Mouse (Mus musculus): ENCODE measurements around the gene Dynlt1c. TPM values are rescaled to one million over a fixed set of nuclear protein-coding genes. Genes with fewer than 3 reads are reported as not detected.
A peak's percentile ranks its signal among the peaks of the same experiment; 100 is the strongest.
"Not testable (repeated sequence)": the region's sequence is repeated elsewhere in the genome, so short reads cannot be mapped to it uniquely, and the experiment has no call there.

The Dynlt1c gene
- polyA plus RNA-seq, 1 experiment from 2014 or later = 12.6 TPM

DNA sequence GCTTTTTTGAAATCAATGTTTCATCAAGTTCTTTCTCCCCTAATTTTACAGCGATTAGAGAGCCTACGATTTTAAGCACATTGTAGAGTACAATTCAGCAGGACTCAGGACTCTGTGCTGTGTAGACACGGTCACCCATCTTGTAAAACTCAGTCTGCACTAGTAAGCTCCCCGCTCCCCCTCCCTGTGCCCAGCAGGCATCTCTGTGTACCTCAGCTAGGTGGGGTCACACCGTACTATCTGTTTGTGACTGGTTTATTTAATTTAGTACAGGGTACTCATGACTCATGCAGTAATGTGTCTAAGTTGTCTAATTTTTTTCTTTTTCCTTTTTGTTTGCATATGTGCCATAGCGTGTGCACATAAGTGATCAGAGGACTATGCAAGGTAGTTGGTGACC is 31.4 kb downstream of the Dynlt1c start:
- H3K27ac ChIP-seq (replicated peaks); DNase-seq (ENCODE audit: low spot score); H3K4me2 ChIP-seq (replicated peaks; ENCODE audit: low read depth); H3K36me3 ChIP-seq (ENCODE audit: control insufficient read depth, insufficient read depth, low read length); H3K9ac ChIP-seq (ENCODE audit: low read length); H3K4me3 ChIP-seq (ENCODE audit: low read depth, low read length); H3K9me3 ChIP-seq (ENCODE audit: control insufficient read depth, low read length); H3K4me1 ChIP-seq (replicated peaks; ENCODE audit: control insufficient read depth, insufficient read depth); H3K27me3 ChIP-seq (ENCODE audit: control insufficient read depth, insufficient read depth, low read length): not testable (repeated sequence)
- WGBS = 76% methylated on average over 6 of the region's 6 CpGs
- peak; percentile 58; the same call in 1 of the 2 replicates for ATAC-seq (ENCODE audit: low FRiP score, low TSS enrichment)

DNA sequence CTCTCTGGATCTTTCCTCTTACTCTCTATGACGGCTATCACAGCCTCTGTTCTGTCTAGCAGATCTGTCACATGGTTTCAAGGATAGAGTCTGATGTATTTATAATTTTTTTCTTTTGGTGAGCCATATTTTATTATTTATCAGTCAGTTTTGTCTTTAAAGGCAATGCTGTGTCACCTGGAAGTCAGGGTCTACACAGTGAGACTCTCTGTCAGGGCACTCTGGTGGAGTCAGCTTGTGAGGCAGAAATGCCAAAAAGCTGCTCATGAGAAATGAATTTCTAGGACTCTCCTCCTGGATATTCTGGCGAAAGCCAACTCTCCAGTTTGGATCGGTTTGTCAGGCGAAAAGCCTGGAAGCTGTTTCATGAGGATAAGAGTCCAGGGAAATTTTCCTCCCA is 34.3 kb downstream of the Dynlt1c start:
- not testable (repeated sequence) for H3K4me3 ChIP-seq (ENCODE audit: low read depth, low read length); ATAC-seq (ENCODE audit: low FRiP score, low TSS enrichment); H3K27ac ChIP-seq (replicated peaks); H3K36me3 ChIP-seq (ENCODE audit: control insufficient read depth, insufficient read depth, low read length); H3K27me3 ChIP-seq (ENCODE audit: control insufficient read depth, insufficient read depth, low read length); H3K4me2 ChIP-seq (replicated peaks; ENCODE audit: low read depth); H3K4me1 ChIP-seq (replicated peaks; ENCODE audit: control insufficient read depth, insufficient read depth); H3K9ac ChIP-seq (ENCODE audit: low read length); H3K9me3 ChIP-seq (ENCODE audit: control insufficient read depth, low read length); DNase-seq (ENCODE audit: low spot score)
- WGBS = 90% methylated on average over 1 of the region's 4 CpGs

DNA sequence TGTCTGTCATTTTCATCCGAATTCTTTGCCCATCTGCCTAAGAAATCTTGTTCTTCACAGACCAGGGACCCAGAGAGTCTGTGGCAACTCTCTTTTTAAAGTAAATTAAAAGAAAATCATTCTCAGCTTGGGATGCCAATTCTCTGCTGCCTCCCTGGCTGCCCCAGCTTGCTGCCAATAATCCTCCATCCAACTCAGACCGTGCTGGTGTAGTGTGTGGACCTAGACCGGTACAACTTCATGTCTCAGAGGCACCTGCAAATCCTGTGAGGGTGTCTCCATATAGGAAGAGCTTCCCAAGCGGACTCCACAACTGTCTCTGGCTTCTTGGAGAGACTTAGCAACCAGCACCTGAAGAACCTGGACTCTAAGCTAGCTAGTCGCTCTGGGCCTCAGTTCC is 35.4 kb downstream of the Dynlt1c start:
- H3K36me3 ChIP-seq (ENCODE audit: control insufficient read depth, insufficient read depth, low read length) = no peaks in the 10 kb centered on the region
- no peaks in the 10 kb centered on the region for H3K27me3 ChIP-seq (ENCODE audit: control insufficient read depth, insufficient read depth, low read length)
- no peak overlapping the region for H3K9ac ChIP-seq (ENCODE audit: low read length)
- 79% methylated on average over 5 of the region's 5 CpGs for WGBS
- H3K27ac ChIP-seq (replicated peaks) = no peak overlapping the region
- ATAC-seq (ENCODE audit: low FRiP score, low TSS enrichment) = no peak
- no peak overlapping the region for H3K4me3 ChIP-seq (ENCODE audit: low read depth, low read length)
- no peaks in the 10 kb centered on the region for H3K9me3 ChIP-seq (ENCODE audit: control insufficient read depth, low read length)
- TF ChIP-seq EP300 (optimal IDR thresholded peaks at IDR 0.05) (no peak), CTCF (IDR thresholded peaks at IDR 0.05; ENCODE audit: low read depth) (no peak)
- H3K4me1 ChIP-seq (replicated peaks; ENCODE audit: control insufficient read depth, insufficient read depth) = no peaks in the 10 kb centered on the region
- DNase-seq (ENCODE audit: low spot score) = no peak
- no peak overlapping the region for H3K4me2 ChIP-seq (replicated peaks; ENCODE audit: low read depth)

DNA sequence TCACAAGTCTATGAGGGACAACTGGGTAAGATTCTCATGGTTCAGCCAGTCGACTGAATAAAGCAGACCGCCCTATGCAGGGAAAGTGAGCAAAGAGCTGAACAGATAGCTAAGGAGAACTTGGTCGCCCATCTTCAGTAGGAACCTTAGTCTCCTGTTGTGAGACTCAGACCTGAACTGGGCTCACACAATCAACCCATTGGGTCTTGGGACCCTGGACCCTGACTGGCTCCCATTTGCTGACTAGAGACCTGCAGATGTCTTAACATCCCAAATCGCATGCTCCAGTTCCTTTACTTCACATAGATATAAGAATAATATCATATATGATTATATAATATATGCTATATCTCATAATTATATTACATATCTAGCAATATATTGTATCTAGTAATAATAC is 36.0 kb downstream of the Dynlt1c start:
- H3K27me3 ChIP-seq (ENCODE audit: control insufficient read depth, insufficient read depth, low read length); H3K9me3 ChIP-seq (ENCODE audit: control insufficient read depth, low read length); H3K4me3 ChIP-seq (ENCODE audit: low read depth, low read length); H3K27ac ChIP-seq (replicated peaks); ATAC-seq (ENCODE audit: low FRiP score, low TSS enrichment); H3K4me1 ChIP-seq (replicated peaks; ENCODE audit: control insufficient read depth, insufficient read depth); H3K36me3 ChIP-seq (ENCODE audit: control insufficient read depth, insufficient read depth, low read length); H3K4me2 ChIP-seq (replicated peaks; ENCODE audit: low read depth); H3K9ac ChIP-seq (ENCODE audit: low read length); DNase-seq (ENCODE audit: low spot score): not testable (repeated sequence)
- WGBS = 93% methylated on average over 3 of the region's 4 CpGs

DNA sequence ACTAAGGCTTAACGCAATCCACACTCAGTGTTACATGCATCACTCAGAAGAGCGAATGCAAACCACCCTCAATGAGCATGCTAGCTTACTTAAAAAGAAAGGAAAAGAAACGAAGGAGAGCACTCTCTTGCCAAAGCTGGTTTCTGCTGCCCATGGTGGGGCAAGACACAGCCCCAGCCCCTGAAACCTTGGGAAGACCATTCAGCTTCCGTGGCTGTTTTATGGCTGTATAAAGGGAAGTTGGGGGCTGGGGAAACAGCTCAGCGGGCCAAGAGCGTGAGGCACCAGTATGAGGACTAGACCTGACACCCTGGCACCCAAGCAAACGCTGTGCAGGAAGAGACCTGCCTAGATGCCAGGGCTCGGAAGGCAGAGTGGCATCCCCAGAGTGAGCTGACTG is 37.0 kb downstream of the Dynlt1c start:
- ATAC-seq (ENCODE audit: low FRiP score, low TSS enrichment); H3K4me1 ChIP-seq (replicated peaks; ENCODE audit: control insufficient read depth, insufficient read depth); H3K9ac ChIP-seq (ENCODE audit: low read length); H3K36me3 ChIP-seq (ENCODE audit: control insufficient read depth, insufficient read depth, low read length); H3K27me3 ChIP-seq (ENCODE audit: control insufficient read depth, insufficient read depth, low read length); H3K9me3 ChIP-seq (ENCODE audit: control insufficient read depth, low read length); H3K27ac ChIP-seq (replicated peaks); DNase-seq (ENCODE audit: low spot score); H3K4me2 ChIP-seq (replicated peaks; ENCODE audit: low read depth); H3K4me3 ChIP-seq (ENCODE audit: low read depth, low read length): not testable (repeated sequence)
- WGBS = 82% methylated on average over 8 of the region's 8 CpGs

DNA sequence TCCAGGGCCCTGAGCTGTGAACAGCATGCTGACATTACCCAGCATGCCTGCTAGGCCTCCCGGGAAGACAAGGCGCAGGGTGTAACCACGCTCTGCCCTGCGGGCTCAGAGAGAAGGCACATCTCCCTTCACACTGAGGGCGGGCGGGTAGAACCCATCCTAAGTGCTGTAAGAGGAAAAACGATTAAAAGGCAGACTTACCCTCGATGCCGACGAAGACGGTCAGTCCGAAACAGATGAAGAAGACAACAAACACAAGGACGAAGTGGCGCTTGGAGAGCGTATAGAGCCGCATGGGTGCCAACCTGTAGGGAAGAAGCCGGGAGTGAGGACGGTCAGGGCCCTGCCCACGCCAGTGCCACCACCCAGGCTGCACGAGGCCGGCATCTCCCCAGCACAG is 38.0 kb downstream of the Dynlt1c start:
- not testable (repeated sequence) for H3K36me3 ChIP-seq (ENCODE audit: control insufficient read depth, insufficient read depth, low read length); H3K9ac ChIP-seq (ENCODE audit: low read length); H3K27me3 ChIP-seq (ENCODE audit: control insufficient read depth, insufficient read depth, low read length); ATAC-seq (ENCODE audit: low FRiP score, low TSS enrichment); DNase-seq (ENCODE audit: low spot score); H3K27ac ChIP-seq (replicated peaks); H3K4me3 ChIP-seq (ENCODE audit: low read depth, low read length); H3K4me2 ChIP-seq (replicated peaks; ENCODE audit: low read depth); H3K9me3 ChIP-seq (ENCODE audit: control insufficient read depth, low read length); H3K4me1 ChIP-seq (replicated peaks; ENCODE audit: control insufficient read depth, insufficient read depth)
- 95% methylated on average over 12 of the region's 21 CpGs for WGBS

All from stomach, postnatal 0 days (tissue).